Mouse (Mus musculus): Measurements from ENCODE around the gene Ltbp4.

- no peak for TF ChIP-seq CTCF (IDR thresholded peaks at IDR 0.05; ENCODE audit: borderline replicate concordance, control insufficient read depth, extremely low read depth, insufficient read depth, low read length, poor library complexity)
- TF ChIP-seq POLR2A (IDR thresholded peaks at IDR 0.05; ENCODE audit: control insufficient read depth, extremely low read depth, insufficient read depth, low read length, poor library complexity) = no peak
Observed at GRCm38 (mm10) chr7:27354783-27355182, 17.3 kb upstream of the Ltbp4 start.

Data from thymus, adult 2 months (tissue).